In genomic region chr13:70533412-70533811, GRCm38 (mm10) we compare ENCODE assay signal across 24 mouse cellular contexts.
"Had no signal": no experiment of that assay in that cellular context is flagged by ENCODE, and none has a peak within 500 bp of the region (broad histone marks: within the 10 kb centered on the region; RNA-seq: fewer than 3 reads in every experiment).

No protein-coding gene starts in this region.

- H3K9ac ChIP-seq: heart, embryonic 13.5 days; heart, embryonic 15.5 days; hindbrain, embryonic 14.5 days; intestine, embryonic 15.5 days; limb, embryonic 12.5 days; liver, embryonic 13.5 days; liver, embryonic 15.5 days had no signal

- H3K4me2 ChIP-seq: heart, embryonic 11.5 days; heart, embryonic 13.5 days; heart, embryonic 15.5 days; hindbrain, embryonic 14.5 days; intestine, embryonic 15.5 days; limb, embryonic 12.5 days; liver, embryonic 11.5 days; liver, embryonic 13.5 days; liver, embryonic 15.5 days had no signal

- DNase-seq: gastrocnemius, postnatal 14 days; gastrocnemius, postnatal 36 days; heart, adult 18-20 months; heart, postnatal 4 days; kidney, adult 18-20 months; kidney, adult 8-10 months; kidney, postnatal 10 days; kidney, postnatal 25 days; kidney, postnatal 4 days; liver; liver, embryonic 13.5 days had no signal

- H3K4me1 ChIP-seq: heart, embryonic 13.5 days; heart, embryonic 15.5 days; intestine, embryonic 15.5 days; limb, embryonic 10.5 days; limb, embryonic 12.5 days; liver, embryonic 13.5 days; liver, embryonic 15.5 days had no signal

- ATAC-seq: inflammation-experienced regulatory T-cells, adult 6 months; intestine, embryonic 15.5 days; intestine, postnatal 0 days had no signal

- H3K36me3 ChIP-seq: heart, embryonic 13.5 days; heart, embryonic 15.5 days; intestine, embryonic 15.5 days; limb, embryonic 10.5 days; limb, embryonic 12.5 days; liver, embryonic 13.5 days; liver, embryonic 15.5 days had no signal

- H3K9me3 ChIP-seq: heart, embryonic 13.5 days; heart, embryonic 15.5 days; intestine, embryonic 15.5 days; limb, embryonic 10.5 days; limb, embryonic 12.5 days; liver, embryonic 13.5 days; liver, embryonic 15.5 days had no signal

- H3K27me3 ChIP-seq: heart, embryonic 13.5 days; heart, embryonic 15.5 days; intestine, embryonic 15.5 days; limb, embryonic 12.5 days; liver, embryonic 13.5 days; liver, embryonic 15.5 days had no signal

- H3K4me3 ChIP-seq: heart, embryonic 13.5 days; heart, embryonic 15.5 days; intestine, embryonic 15.5 days; layer of hippocampus, adult 2 months; left cerebral cortex, adult 2 months; limb, embryonic 10.5 days; limb, embryonic 12.5 days; liver, embryonic 13.5 days; liver, embryonic 15.5 days had no signal

- H3K27ac ChIP-seq: heart, embryonic 13.5 days; heart, embryonic 15.5 days; hindbrain, embryonic 14.5 days; intestine, embryonic 15.5 days; layer of hippocampus, adult 2 months; left cerebral cortex, adult 2 months; limb, embryonic 10.5 days; limb, embryonic 12.5 days; liver, embryonic 13.5 days; liver, embryonic 15.5 days had no signal
